Mouse (Mus musculus): Measurements from ENCODE around the gene Phf23. TPM values are rescaled to one million over a fixed set of nuclear protein-coding genes. Genes with fewer than 3 reads are reported as not detected.

Phf23 gene
- total RNA-seq, 1 experiment from 2014 or later: 59.2 TPM

GRCm38 (mm10) chr11:70019495-70020021 is 24.0 kb downstream of the Phf23 start:
- ATAC-seq (replicated peaks; ENCODE audit: low read depth, poor library complexity, severe bottlenecking): no peak

DNA sequence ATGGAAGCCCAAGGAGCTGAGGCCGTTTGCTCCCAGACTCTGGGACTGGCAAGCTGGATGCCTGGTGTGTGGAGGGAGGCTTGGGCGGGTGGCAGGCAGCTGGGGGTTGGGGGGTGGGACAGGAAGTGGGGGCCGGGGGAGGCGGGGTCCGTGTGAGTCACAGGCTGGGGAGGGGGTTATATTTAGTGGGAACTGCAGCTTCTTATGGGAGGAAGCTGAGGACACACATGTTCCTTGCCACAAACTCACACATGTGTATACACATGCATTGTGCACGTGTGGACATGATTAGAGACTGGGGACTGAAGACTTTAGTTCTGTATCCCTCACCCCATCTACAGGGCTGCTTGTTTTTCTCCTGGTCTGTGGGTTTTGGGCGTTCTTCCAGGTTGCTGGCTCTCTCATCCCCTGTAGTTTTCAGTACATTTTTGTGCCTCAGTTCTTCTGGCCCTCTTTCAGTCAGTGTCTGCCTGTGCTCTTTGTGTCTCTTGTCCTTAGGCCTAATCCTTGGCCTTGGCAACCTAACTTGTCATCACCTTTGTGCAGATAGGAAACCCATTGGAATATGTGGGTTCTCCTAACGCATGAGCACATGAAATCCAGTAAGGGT is 24.6 kb downstream of the Phf23 start:
- ATAC-seq (replicated peaks; ENCODE audit: low read depth, poor library complexity, severe bottlenecking): no peak

GRCm38 (mm10) chr11:70020731-70021263 is 25.2 kb downstream of the Phf23 start:
- peak; percentile 75 for ATAC-seq (replicated peaks; ENCODE audit: low read depth, poor library complexity, severe bottlenecking)

DNA sequence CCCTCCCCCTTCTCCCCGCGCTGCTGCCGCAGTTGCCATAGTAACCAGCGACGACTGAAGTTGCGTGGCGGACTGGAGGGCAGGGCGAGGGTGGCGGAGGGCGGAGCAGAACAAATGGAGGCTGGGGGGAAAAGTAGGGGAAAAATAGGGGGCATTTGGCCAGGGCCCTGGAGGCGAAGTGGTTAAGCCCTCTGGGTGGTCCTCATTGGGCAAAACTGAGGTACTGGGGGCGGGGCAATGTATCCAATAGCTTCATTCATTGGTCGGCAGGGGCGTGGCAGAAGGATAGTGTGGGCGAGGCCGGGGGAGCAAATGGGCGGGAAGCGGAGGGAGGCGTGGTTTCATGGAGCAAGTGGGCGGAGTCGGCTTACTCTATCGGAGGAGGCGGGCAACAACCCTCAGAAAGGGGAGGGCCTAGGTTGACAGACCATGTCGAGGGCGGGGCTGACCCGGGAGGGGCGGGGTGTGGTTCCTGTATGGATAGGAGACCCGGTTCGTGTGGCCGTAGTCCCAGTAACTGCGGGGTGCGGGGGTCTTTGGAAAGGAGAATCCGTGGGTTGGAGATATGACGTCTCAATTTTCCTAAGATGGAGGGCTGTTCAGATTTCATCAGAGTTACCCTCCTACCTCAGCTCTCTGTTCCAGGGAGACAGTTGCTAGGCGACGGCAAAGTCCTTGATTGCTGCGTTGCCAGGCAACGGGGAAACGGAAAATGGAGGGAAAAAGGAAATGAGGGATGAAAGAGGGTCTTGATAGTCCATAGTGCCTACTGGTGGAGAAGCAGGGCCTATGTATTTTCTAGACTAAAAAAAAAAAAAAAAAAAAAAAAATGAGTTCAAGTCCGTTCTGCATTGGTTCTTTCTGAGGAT is 25.9 kb downstream of the Phf23 start:
- peak; percentile 79 for ATAC-seq (replicated peaks; ENCODE audit: low read depth, poor library complexity, severe bottlenecking)

DNA sequence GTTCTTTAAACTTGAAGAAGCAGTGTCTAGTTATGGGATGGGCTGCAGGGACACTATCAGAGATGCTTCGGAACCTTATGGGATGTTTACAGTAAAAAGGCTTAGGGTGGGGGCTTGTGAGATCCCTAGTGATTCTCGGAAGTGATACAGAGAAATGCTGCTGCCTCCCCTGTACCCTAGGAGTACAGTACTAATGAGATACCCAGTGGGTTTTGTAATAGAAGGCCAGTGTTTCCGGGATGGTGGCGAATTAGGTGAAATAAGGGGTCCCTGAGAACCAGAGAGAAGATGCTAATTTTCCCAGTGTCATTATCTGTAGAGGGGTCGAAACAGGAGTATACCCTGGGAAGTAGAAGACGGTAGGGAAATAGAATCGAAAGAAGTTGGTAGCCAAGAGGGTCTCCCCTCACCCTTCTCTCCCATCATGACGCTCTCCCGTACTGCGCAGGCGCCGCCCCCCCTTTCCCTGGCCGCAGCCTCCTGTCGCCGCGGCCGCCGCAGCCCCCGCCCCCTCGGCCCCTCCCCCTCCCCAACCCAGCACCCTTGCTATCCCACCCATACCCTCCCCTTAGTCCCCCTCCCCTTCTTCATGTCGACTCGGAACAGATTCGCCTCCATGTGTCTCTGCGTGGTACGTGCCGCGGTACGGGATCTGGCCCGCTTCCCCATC is 28.0 kb downstream of the Phf23 start:
- no peak for ATAC-seq (replicated peaks; ENCODE audit: low read depth, poor library complexity, severe bottlenecking)

DNA sequence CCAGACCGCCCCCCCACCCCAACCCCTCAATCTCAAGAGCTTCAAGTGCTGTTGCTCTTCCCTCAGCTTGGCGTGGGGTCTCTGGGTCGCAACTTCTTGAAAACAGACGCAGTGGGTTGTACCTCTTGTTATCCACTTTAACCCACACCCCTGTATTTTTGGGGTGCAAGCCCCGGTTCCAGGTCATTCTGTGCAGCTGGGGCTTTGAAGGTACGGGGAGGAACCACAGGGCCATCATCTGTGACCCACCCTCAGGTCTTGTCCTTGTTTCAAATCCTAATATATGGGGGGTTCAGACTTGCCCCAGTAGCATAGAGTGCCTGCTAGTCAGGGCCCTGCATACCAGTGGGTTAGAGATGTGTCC is 28.6 kb downstream of the Phf23 start:
- no peak for ATAC-seq (replicated peaks; ENCODE audit: low read depth, poor library complexity, severe bottlenecking)

- ATAC-seq (replicated peaks; ENCODE audit: low read depth, poor library complexity, severe bottlenecking): no peak
Observed at GRCm38 (mm10) chr11:70026689-70027088, 31.1 kb downstream of the Phf23 start.

DNA sequence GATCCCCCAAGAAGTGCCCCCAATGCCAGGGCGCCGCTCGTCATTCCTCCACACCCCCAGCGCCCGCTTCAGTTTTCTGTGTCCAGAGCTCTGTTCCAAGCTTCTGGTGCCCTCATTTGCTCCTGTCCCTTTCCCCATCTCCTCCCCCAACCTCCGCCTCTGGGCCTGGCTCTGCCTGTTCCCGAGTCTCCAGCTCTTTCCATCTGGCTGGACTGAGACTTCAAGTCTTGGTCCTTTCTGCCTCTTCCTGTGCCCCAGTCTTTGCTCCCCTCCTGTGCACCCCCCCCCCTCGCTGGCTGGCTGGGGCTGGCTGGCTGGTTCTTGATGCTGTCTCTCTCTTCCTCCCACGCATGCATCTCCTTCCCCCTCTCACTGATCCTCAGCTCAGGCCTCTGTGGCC is 31.8 kb downstream of the Phf23 start:
- no peak for ATAC-seq (replicated peaks; ENCODE audit: low read depth, poor library complexity, severe bottlenecking)

DNA sequence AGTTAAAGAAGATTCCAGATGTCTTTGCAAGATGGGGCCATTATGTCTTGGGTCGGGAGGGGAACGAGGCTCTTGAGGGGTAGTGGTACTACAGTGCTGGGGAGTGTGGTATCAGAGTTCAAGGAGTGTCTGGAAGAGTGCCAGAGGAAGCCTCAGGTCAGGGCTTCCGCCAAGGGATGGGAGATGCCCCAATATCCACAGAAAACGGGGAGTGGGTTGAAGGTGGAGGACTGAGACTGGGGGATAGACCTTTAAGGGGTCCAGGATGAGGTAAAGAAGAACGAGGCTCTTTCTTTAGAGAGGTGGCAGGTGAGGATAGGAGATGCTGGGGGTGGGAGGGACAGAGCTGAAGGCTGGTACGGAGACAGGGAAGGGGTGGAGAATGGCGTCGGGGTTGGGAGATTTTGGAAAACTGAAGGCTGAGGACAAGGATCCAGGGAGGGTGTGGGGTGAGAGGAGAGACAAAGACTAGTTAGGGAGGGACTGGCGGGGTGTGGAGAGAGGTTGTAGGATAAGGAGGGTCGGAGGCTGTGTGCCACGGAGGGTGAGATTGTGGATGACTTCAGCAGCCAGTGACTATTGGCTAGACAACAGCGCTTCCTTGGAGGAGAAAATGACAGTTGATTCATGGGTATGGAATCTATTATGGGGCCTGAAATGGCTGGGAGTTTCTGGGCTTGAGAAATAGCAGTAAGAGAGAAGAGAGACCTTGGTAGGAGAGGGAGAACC is 33.0 kb downstream of the Phf23 start:
- ATAC-seq (replicated peaks; ENCODE audit: low read depth, poor library complexity, severe bottlenecking): peak; percentile 30

DNA sequence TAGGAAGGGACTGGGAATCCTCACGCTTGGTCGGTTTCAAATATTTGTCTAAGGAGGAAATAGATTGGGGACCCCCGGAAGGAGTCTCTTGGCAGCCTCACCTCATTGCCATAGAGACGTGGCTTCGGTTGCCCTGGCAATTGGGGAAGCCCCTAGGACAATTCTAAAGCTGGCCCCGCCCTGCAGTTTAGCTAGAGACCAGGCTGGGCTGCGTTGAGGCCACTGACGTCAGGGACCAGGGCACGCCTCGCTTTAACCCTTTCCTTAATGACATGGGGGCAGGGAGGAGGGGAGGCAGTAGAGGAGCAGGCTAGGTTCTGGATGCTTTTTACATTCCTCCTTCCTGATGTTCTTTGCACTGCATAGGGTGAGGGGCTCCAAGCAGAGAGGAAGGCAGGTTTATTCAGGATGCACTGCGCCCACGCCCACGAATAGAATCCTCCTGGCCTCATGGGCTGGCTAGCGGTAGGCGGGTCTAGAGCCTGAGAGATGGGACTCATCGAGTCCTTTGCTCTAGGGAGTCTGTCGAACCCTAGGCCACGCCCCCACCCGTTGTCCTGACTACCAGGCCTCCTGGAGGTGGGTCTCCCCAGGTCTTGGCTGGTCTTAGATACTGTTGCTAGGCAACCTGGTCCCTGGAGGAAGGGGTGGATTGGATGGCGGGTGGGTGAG is 33.7 kb downstream of the Phf23 start:
- ATAC-seq (replicated peaks; ENCODE audit: low read depth, poor library complexity, severe bottlenecking): peak; percentile 76

DNA sequence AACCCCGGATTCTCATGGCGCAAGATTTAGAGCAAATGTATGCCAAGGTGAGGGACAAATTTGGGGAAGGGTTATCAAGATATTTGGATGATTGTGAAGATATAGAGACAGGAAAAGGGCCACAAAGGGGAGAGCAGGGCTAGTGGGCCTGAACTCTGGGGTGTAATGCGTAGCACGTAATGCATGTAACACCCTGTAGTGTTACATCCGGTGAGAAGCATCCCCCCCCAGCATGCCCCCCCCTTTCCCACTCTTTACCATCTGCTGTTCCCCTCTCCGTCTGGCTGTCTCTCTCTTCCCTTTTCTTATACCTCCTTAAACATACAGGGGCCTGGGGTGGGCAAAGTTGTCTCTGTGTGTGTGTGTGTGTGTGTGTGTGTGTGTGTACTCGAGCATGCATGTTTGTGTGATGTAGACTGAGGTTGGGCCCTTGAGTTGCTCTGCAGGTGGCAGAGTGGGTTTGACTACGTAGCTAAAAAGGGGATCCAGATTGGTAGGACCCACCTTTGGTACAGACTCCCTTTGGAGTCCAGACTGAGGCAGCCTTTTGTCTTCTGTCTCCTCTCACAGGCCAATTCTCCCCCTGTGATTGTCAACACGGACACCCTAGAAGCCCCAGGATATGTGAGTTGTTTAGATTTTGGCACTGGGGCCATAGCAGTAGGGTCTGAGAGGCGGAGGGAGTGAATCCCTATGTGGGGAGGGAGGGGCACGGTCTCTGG is 34.4 kb downstream of the Phf23 start:
- ATAC-seq (replicated peaks; ENCODE audit: low read depth, poor library complexity, severe bottlenecking): no peak

- ATAC-seq (replicated peaks; ENCODE audit: low read depth, poor library complexity, severe bottlenecking): no peak
Observed at GRCm38 (mm10) chr11:70030651-70031320, 35.2 kb downstream of the Phf23 start.

DNA sequence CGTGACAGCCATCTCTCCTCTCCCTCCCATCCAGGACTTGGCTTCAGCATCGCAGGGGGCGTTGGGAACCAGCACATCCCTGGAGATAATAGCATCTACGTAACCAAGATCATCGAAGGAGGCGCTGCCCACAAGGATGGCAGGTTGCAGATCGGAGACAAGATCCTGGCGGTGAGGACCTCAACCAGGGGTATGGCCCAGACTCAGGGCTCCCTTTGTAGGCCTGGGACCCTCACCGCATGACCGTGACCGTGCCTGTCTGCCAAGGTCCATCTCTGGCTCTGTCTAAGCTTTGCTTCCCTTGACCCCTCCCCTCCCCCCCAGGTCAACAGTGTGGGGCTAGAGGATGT is 35.7 kb downstream of the Phf23 start:
- ATAC-seq (replicated peaks; ENCODE audit: low read depth, poor library complexity, severe bottlenecking): no peak

GRCm38 (mm10) chr11:70038174-70038573 is 42.6 kb downstream of the Phf23 start:
- no peak for ATAC-seq (replicated peaks; ENCODE audit: low read depth, poor library complexity, severe bottlenecking)

DNA sequence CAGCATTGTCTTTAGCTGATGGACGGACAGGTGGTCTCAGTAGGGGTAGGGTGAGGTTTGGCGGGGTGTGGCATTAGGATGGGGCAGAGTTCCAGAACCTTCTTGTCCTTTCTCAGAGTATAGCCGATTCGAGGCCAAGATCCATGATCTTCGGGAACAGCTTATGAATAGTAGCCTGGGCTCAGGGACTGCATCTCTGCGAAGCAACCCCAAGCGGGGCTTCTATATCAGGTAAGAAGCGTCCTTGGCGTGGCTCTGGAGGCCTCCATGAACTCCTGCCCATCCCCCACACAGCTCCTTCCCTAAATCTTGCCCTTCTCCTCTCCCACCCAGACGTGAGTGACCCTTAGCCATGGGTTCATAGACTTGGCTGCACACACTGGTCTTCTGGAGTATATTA is 44.1 kb downstream of the Phf23 start:
- ATAC-seq (replicated peaks; ENCODE audit: low read depth, poor library complexity, severe bottlenecking): no peak

GRCm38 (mm10) chr11:70040184-70040583 is 44.6 kb downstream of the Phf23 start:
- ATAC-seq (replicated peaks; ENCODE audit: low read depth, poor library complexity, severe bottlenecking): no peak

- no peak for ATAC-seq (replicated peaks; ENCODE audit: low read depth, poor library complexity, severe bottlenecking)
Observed at GRCm38 (mm10) chr11:70042309-70043085, 46.9 kb downstream of the Phf23 start.

DNA sequence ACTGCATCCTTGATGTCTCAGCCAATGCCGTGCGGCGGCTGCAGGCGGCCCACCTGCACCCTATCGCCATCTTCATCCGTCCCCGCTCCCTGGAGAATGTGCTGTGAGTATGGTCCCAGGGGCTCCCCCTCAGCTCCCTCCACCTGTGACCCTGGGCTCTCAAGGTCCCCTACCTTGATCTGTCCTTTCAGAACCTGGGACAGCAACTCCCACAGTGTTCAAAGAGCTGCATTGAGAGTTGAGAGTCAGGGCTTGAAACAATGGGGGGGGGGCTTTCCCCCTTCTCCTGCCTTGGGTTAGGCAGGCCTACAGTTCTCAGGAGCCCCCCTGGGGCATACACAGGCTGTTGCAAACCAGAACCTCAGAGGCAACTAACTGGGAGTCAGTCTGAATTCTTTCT is 48.1 kb downstream of the Phf23 start:
- ATAC-seq (replicated peaks; ENCODE audit: low read depth, poor library complexity, severe bottlenecking): no peak

Data from common myeloid progenitor, adult 5-6 weeks (primary cell).